Mouse (Mus musculus): Measurements from ENCODE around the gene 9530068E07Rik. TPM values are rescaled to one million over a fixed set of nuclear protein-coding genes. Genes with fewer than 3 reads are reported as not detected.

Gene 9530068E07Rik
- total and polyA plus RNA-seq, 3 experiments = 102 to 153 (median 128) TPM

DNA sequence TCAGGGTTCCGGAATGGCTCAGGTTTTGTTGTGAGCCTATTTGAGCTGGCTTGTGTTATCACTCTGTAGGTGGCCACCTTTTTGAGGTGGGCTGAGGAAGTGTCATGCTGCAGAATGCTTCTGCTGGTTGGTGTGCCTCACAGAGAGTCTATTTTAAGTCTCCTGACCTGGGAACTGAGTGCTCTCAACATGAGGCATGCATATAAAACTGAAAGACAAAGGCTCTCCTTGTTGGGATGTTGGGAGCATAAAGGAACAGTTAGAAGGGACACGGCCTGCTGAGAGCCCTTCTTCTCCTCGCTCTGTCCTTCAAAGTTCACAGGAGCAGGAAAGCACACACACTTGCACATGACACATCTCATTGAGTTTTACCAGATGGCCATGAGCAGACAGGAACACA, 9.3 kb upstream of the 9530068E07Rik start:
- in situ Hi-C loops (cut with MboI; ENCODE audit: low pct_ligation_motif_present, low pct_unique_long_range_greater_than_20kb, low sequenced_read_pairs) = no loop called here
- Histone ChIP-seq H3K9me3 (replicated peaks; ENCODE audit: low read length) (no peaks in the 10 kb centered on the region), H3K27ac (ENCODE audit: insufficient read depth, low read depth) (no peak overlapping the region), H3K36me3 (replicated peaks in 1 of 2; ENCODE audit: control insufficient read depth in 1 of 2, insufficient read depth in 1 of 2, low read length in 1 of 2) (peaks cover 42 to 82% of the 10 kb centered on the region in 2 experiments), H3K9ac (ENCODE audit: insufficient read depth, low read depth) (no peak overlapping the region), H3K4me3 (replicated peaks in 1 of 3; ENCODE audit: low read depth in 2 of 3, low read length in 2 of 3, poor library complexity in 1 of 3) (no peak overlapping the region), H3K27me3 (replicated peaks) (no peaks in the 10 kb centered on the region), H3K4me1 (ENCODE audit: control insufficient read depth in 1 of 2, insufficient read depth in 2 of 2) (no peaks in the 10 kb centered on the region), H3K79me2 (replicated peaks; ENCODE audit: control insufficient read depth, extremely low read depth, insufficient read depth, poor library complexity, severe bottlenecking) (no peaks in the 10 kb centered on the region), H3K4me2 (ENCODE audit: insufficient read depth, low read depth, poor library complexity, severe bottlenecking) (no peak overlapping the region)
- DNase-seq (ENCODE audit: extremely low read depth) = no peak
- TF ChIP-seq E2F4 (IDR thresholded peaks at IDR 0.05; ENCODE audit: insufficient replicate concordance, low read depth, low read length) = no peak
- no peak for TF ChIP-seq ZNF384 (IDR thresholded peaks at IDR 0.05; ENCODE audit: low read depth, low read length)
- no peak for TF ChIP-seq JUND (conservative IDR thresholded peaks at IDR 0.05; ENCODE audit: low read depth, low read length)
- no peak for TF ChIP-seq SIN3A (IDR thresholded peaks at IDR 0.05; ENCODE audit: low read length)
- no peak for TF ChIP-seq NRF1 (IDR thresholded peaks at IDR 0.05; ENCODE audit: low read depth, low read length)
- TF ChIP-seq KAT2A (IDR thresholded peaks at IDR 0.05; ENCODE audit: insufficient replicate concordance, low read length) = no peak
- TF ChIP-seq POLR2AphosphoS2 (IDR thresholded peaks at IDR 0.05; ENCODE audit: low read depth, low read length) = no peak
- no peak for TF ChIP-seq JUN (IDR thresholded peaks at IDR 0.05; ENCODE audit: insufficient read depth, low read depth, low read length)
- TF ChIP-seq RCOR1 (conservative IDR thresholded peaks at IDR 0.05; ENCODE audit: low read depth, low read length) = no peak
- no peak for TF ChIP-seq TCF12 (IDR thresholded peaks at IDR 0.05; ENCODE audit: low read depth, low read length)
- TF ChIP-seq SMC3 (IDR thresholded peaks at IDR 0.05; ENCODE audit: low read depth, low read length) = no peak
- no peak for TF ChIP-seq UBTF (IDR thresholded peaks at IDR 0.05; ENCODE audit: low read depth, low read length)
- TF ChIP-seq NELFE (IDR thresholded peaks at IDR 0.05; ENCODE audit: low read depth, low read length) = no peak
- no peak for TF ChIP-seq ZKSCAN1 (IDR thresholded peaks at IDR 0.05; ENCODE audit: borderline replicate concordance, low read depth, low read length)
- TF ChIP-seq HCFC1 (IDR thresholded peaks at IDR 0.05; ENCODE audit: low read depth, low read length) = no peak
- TF ChIP-seq USF1 (IDR thresholded peaks at IDR 0.05; ENCODE audit: low read depth, low read length) = no peak
- dilution Hi-C loops (cut with MboI; ENCODE audit: extremely low pct_ligation_motif_present, extremely low pct_unique_long_range_greater_than_20kb, low sequenced_read_pairs) = no loop called here

DNA sequence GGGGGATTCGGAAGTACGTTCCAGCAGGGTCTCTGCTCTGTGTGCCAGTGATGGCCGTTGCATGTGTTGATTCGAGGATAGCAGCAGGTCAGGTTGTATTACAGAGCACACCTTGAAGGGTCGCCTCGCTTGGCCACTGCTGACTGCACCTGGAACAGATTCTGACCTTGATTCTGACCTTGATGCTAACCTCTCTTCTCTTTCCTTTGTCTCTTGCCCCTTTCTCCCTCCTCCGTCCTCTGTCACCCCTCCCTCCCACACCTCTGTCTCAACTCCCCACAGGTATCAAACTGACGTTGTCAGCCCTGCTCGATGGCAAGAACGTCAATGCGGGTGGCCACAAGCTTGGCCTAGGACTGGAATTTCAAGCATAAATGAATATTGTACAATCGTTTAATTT, 8.1 kb upstream of the 9530068E07Rik start:
- Histone ChIP-seq H3K4me1 (ENCODE audit: control insufficient read depth in 1 of 2, insufficient read depth in 2 of 2) (no peaks in the 10 kb centered on the region), H3K4me3 (replicated peaks in 1 of 3; ENCODE audit: low read depth in 2 of 3, low read length in 2 of 3, poor library complexity in 1 of 3) (no peak overlapping the region), H3K27me3 (replicated peaks) (no peaks in the 10 kb centered on the region), H3K4me2 (ENCODE audit: insufficient read depth, low read depth, poor library complexity, severe bottlenecking) (no peak overlapping the region), H3K36me3 (replicated peaks in 1 of 2; ENCODE audit: control insufficient read depth in 1 of 2, insufficient read depth in 1 of 2, low read length in 1 of 2) (peaks cover 42 to 74% of the 10 kb centered on the region in 2 experiments), H3K9me3 (replicated peaks; ENCODE audit: low read length) (no peaks in the 10 kb centered on the region), H3K9ac (ENCODE audit: insufficient read depth, low read depth) (no peak overlapping the region), H3K79me2 (replicated peaks; ENCODE audit: control insufficient read depth, extremely low read depth, insufficient read depth, poor library complexity, severe bottlenecking) (no peaks in the 10 kb centered on the region), H3K27ac (ENCODE audit: insufficient read depth, low read depth) (no peak overlapping the region)
- TF ChIP-seq ZC3H11A (IDR thresholded peaks at IDR 0.05; ENCODE audit: low read depth, low read length) = no peak
- TF ChIP-seq MAFK (IDR thresholded peaks at IDR 0.05; ENCODE audit: insufficient replicate concordance, low read length) = no peak
- no peak for TF ChIP-seq ETS1 (conservative IDR thresholded peaks at IDR 0.05; ENCODE audit: low read depth, low read length)
- TF ChIP-seq UBTF (IDR thresholded peaks at IDR 0.05; ENCODE audit: low read depth, low read length) = no peak
- no peak for TF ChIP-seq NRF1 (IDR thresholded peaks at IDR 0.05; ENCODE audit: low read depth, low read length)
- no peak for TF ChIP-seq ZNF384 (IDR thresholded peaks at IDR 0.05; ENCODE audit: low read depth, low read length)
- TF ChIP-seq SMC3 (IDR thresholded peaks at IDR 0.05; ENCODE audit: low read depth, low read length) = no peak
- TF ChIP-seq CHD2 (IDR thresholded peaks at IDR 0.05; ENCODE audit: low read length) = no peak
- no peak for TF ChIP-seq SIN3A (IDR thresholded peaks at IDR 0.05; ENCODE audit: low read length)
- TF ChIP-seq ELF1 (IDR thresholded peaks at IDR 0.05; ENCODE audit: low read depth, low read length) = no peak
- TF ChIP-seq JUN (IDR thresholded peaks at IDR 0.05; ENCODE audit: insufficient read depth, low read depth, low read length) = no peak
- TF ChIP-seq MAX (IDR thresholded peaks at IDR 0.05; ENCODE audit: low read length) = no peak
- TF ChIP-seq MYC (IDR thresholded peaks at IDR 0.05; ENCODE audit: low read depth, low read length) = no peak
- TF ChIP-seq BHLHE40 (IDR thresholded peaks at IDR 0.05; ENCODE audit: low read depth, low read length) = no peak
- no peak for TF ChIP-seq IRF4 (IDR thresholded peaks at IDR 0.05; ENCODE audit: low read depth, low read length)
- TF ChIP-seq MAZ (IDR thresholded peaks at IDR 0.05; ENCODE audit: low read depth, low read length) = no peak
- no peak for TF ChIP-seq CHD1 (IDR thresholded peaks at IDR 0.05; ENCODE audit: low read depth, low read length)
- no peak for TF ChIP-seq KAT2A (IDR thresholded peaks at IDR 0.05; ENCODE audit: insufficient replicate concordance, low read length)
- TF ChIP-seq TCF12 (IDR thresholded peaks at IDR 0.05; ENCODE audit: low read depth, low read length) = no peak
- TF ChIP-seq ZMIZ1 (IDR thresholded peaks at IDR 0.05; ENCODE audit: low read depth, low read length) = no peak
- DNase-seq (ENCODE audit: extremely low read depth) = no peak
- dilution Hi-C loops (cut with MboI; ENCODE audit: extremely low pct_ligation_motif_present, extremely low pct_unique_long_range_greater_than_20kb, low sequenced_read_pairs) (no loop called here), in situ Hi-C loops (cut with MboI; ENCODE audit: low pct_ligation_motif_present, low pct_unique_long_range_greater_than_20kb, low sequenced_read_pairs) (no loop called here)
